Mouse (Mus musculus): Measurements from ENCODE around the gene 1700034J05Rik. TPM values are rescaled to one million over a fixed set of nuclear protein-coding genes. Genes with fewer than 3 reads are reported as not detected.

Gene 1700034J05Rik
- polyA plus RNA-seq, 2 experiments from 2014 or later = not detected

- no peak for ATAC-seq
Measured at GRCm38 (mm10) chr6:146918341-146918740, 35.9 kb downstream of the 1700034J05Rik start.

GRCm38 (mm10) chr6:146917396-146917795 is 36.8 kb downstream of the 1700034J05Rik start:
- no peak for ATAC-seq

GRCm38 (mm10) chr6:146915808-146916207 is 38.4 kb downstream of the 1700034J05Rik start:
- no peak for ATAC-seq

GRCm38 (mm10) chr6:146913489-146914198 is 40.6 kb downstream of the 1700034J05Rik start:
- ATAC-seq = no peak

- ATAC-seq = no peak
Measured at GRCm38 (mm10) chr6:146912835-146913488, 41.3 kb downstream of the 1700034J05Rik start.

- no peak for ATAC-seq
Measured at GRCm38 (mm10) chr6:146910801-146911200, 43.4 kb downstream of the 1700034J05Rik start.

- ATAC-seq = no peak
Measured at GRCm38 (mm10) chr6:146909725-146910489, 44.3 kb downstream of the 1700034J05Rik start.

GRCm38 (mm10) chr6:146908801-146909200 is 45.4 kb downstream of the 1700034J05Rik start:
- ATAC-seq = no peak

GRCm38 (mm10) chr6:146907795-146908190 is 46.4 kb downstream of the 1700034J05Rik start:
- ATAC-seq = no peak

GRCm38 (mm10) chr6:146907061-146907794 is 47.0 kb downstream of the 1700034J05Rik start:
- no peak for ATAC-seq

- ATAC-seq = no peak
Measured at GRCm38 (mm10) chr6:146906000-146906786, 48.0 kb downstream of the 1700034J05Rik start.

- no peak for ATAC-seq
Measured at GRCm38 (mm10) chr6:146904707-146905106, 49.5 kb downstream of the 1700034J05Rik start.

- no peak for ATAC-seq
Measured at GRCm38 (mm10) chr6:146903632-146904031, 50.6 kb downstream of the 1700034J05Rik start.

- no peak for ATAC-seq
Measured at GRCm38 (mm10) chr6:146901929-146902328, 52.3 kb downstream of the 1700034J05Rik start.

Other genes starting within 250 kb of the 1700034J05Rik start
- 10 to 100 TPM; 17.6 to 23.5 TPM for gene Stk38l, start 229.4 kb downstream of the 1700034J05Rik start, polyA plus RNA-seq (2017; shearing (Covaris generic))
- 10 to 100 TPM; 10.0 to 20.1 TPM for gene Arntl2, start 158.4 kb downstream of the 1700034J05Rik start, polyA plus RNA-seq (2017; shearing (Covaris generic))
- not detected for gene Smco2, start 104.3 kb downstream of the 1700034J05Rik start, polyA plus RNA-seq (2017; shearing (Covaris generic))
- 1 to 10 TPM; 5.2 to 7.8 TPM for gene Ppfibp1, start 65.9 kb downstream of the 1700034J05Rik start, polyA plus RNA-seq (2017; shearing (Covaris generic))
- under 1 TPM; 0.29 to 0.95 TPM for gene Rep15, start 78.2 kb upstream of the 1700034J05Rik start, polyA plus RNA-seq (2017; shearing (Covaris generic))
- 10 to 100 TPM; 92.3 to 93.8 TPM for gene Mrps35, start 88.3 kb upstream of the 1700034J05Rik start, polyA plus RNA-seq (2017; shearing (Covaris generic))
- 1 to 10 TPM in 1 of 2 experiments, not detected in 1; 1.1 TPM for gene Mansc4, start 132.6 kb upstream of the 1700034J05Rik start, polyA plus RNA-seq (2017; shearing (Covaris generic))
- gene Klhl42, start 137.0 kb upstream of the 1700034J05Rik start, polyA plus RNA-seq (2017; shearing (Covaris generic)) = 10 to 100 TPM; 18.0 to 21.9 TPM

All from activated CD4-positive, CD25-positive, alpha-beta regulatory T cell, adult 4 months (primary cell).